Mouse (Mus musculus): ENCODE results near the gene Agrp.
"Not testable (repeated sequence)": the region's sequence is repeated elsewhere in the genome, so short reads cannot be mapped to it uniquely, and the experiment has no call there.

Gene Agrp

DNA sequence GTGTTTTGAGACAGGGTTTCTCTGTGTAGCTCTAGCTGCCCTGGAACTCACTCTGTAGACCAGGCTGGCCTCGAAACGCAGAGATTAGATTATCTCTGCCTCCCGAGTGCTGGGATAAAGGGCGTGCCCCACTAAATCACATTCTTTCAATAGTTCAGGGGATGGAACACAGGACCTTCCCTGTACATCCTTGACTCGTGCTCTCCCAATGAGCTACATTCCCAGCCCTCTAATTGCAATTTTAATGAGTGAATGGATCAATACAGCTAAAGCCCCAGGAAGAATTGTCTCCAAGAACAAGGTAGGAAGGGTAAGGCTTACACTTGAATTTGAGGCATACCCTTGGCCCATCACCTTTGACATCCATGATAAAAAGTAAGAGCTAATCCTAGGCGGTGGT is 38.4 kb downstream of the Agrp start:
- DNase-seq (ENCODE audit: low read depth), result no peak

DNA sequence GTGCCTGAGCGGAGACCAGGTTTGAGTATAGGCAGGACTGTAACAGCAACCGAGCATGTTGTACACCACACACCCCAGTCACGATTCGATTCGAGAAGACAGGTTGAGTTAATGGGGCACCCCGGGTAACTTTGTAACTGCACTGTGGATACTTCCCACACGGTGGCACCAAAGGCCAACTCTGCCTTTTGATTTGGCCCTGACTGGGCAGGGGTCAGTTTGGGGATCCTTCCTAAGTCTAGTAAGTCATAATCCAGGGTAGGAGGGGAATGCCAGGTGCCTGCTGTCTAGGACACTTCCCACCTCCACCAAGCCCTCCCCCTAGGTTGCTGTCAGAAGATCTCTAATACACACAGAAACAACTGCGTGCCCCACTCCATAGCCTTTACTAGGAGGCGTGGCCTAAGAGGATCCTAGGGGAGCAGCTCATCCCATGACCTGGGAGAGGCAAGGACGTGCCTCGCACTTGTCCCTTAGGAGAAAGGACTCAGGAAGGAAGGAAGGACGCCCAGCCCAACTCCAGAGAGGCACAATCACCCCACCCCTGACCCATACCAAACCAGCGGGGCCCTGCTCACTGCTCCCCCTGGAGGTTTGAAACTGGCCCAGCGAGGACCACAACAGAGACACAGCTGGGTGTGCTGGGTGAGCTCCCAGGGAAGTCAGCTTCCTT is 40.7 kb downstream of the Agrp start:
- no peak for DNase-seq (ENCODE audit: low read depth)

DNA sequence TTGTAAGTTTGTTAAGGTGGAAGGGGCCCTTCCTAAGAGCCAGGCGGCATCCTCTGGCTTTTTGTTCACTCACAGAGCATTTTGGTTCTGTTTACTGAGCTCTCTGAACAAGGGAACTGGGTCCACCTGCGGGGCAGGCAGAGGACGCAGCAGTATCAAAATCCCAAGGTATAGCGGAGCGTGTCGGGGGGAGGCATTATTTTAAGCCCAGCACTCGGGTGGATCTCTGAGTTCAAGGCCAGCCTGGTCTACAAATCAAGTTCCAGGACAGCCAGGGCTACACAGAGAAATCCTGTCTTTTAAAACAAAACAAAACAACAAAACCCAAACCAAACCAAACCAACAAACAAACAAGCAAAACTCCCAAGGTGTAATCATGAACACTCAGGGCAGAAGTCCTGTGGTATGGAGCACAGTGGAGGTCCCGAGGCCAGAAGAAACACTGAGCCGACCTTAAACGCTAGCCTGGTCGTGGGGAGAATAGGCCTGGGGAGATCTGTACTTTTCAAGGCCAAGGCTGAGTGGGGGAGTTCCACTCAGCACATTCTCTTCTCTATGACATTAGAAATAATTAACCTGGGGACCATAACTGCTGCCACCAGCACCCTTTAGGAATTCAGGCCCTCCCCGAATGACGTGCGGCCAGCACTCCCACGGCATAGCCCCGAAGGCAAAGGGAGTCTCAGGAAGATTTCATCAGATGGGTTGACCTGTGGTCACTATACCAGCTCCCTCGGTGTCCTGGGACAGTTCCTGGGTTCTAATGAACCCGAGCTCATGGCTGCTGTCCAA is 42.5 kb downstream of the Agrp start:
- DNase-seq (ENCODE audit: low read depth), result no peak

DNA sequence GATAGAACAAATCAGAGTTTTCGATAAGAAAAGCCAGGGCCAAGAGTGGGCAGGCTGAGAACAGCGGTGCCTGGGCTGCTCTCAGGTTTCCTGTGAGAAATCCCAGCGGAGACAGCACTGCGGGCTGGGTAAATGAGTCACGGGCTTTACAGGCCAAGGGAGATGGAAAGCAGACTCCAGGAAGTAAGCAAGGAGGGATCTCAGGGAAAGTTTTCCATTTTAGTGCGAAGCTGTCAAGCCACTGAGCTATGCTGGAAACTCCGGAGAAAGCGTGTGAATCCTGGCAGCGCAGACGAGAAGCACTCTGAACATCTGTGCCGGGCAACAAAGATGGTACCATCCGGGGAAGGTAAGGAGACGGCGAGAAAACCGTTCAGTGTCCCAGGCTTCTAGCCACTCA is 43.3 kb downstream of the Agrp start:
- DNase-seq (ENCODE audit: low read depth), result peak; percentile 93

DNA sequence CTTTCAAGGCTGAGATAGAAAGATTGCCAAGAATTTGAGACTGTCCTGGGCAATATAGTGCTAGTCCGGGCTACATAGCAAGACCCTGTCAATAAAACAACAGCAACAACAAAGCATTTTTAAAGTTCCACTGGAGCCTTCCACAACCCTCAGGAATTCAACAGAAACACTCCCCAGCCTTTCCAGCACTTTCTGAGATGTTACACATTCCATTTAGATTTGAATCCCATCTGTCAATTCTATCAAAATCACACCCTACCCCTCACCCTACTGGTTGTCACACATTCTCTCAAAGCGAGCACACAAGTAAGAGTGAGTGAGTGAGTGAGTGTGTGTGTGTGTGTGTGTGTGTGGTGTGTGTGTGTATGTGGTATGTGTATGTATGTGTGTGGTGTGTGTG is 44.8 kb downstream of the Agrp start:
- no peak for DNase-seq (ENCODE audit: low read depth)

DNA sequence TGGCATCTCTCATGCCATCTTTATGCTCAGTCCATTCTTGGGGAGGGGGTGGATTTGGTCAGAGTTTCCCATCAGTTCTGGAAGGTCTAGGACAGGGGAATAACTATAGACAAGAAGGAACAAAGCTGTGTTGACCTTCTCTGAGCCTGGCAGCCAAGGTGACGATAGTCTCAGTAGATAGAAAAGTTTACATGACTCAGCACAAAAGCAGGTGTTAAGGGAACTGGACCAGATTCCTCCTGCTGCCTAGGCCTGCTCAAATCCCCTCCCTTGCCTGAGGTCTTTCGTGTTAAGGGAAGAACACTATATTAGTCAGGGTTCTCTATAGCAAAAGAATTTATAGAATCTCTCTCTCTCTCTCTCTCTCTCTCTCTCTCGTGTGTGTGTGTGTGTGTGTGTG is 57.5 kb downstream of the Agrp start:
- no peak for DNase-seq (ENCODE audit: low read depth)

DNA sequence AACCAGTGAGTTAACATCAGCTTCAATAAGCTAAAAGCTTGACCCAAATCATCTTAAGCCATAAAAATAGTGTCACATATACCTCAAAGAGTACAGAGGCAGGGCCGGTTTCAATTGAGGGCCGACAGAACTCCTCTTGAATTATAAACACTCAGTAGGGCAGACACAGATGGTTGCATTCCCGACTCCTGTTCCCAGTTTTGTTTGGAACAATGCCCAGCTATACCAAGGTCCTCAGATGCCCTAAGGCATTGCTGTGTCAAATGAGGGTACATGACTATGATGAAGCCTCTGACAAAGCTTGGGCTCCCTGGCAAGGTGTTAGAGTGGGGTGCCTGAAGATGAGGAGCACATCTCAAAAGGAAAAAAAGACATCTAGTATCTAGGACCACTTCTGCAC is 61.7 kb downstream of the Agrp start:
- DNase-seq (ENCODE audit: low read depth), result no peak

DNA sequence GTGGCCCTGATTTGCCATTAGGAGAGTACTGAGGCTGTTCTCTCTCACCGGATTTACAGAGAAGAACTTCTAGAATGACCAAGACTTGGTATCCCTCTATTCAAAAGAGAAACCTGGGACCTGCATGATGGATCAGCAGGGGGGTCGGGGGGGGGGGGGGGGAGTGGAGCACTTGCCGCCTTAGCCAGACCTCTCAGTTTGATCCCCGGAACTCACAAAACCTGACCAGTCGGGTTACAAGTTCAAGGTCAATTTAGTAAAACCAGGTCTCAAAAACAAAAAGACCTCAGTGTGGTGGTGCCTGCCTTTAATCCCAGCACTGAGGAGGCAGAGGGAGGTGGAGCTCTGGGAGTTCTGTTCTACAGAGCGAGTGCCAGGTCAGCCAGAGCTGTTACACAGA is 62.5 kb downstream of the Agrp start:
- no peak for DNase-seq (ENCODE audit: low read depth)

DNA sequence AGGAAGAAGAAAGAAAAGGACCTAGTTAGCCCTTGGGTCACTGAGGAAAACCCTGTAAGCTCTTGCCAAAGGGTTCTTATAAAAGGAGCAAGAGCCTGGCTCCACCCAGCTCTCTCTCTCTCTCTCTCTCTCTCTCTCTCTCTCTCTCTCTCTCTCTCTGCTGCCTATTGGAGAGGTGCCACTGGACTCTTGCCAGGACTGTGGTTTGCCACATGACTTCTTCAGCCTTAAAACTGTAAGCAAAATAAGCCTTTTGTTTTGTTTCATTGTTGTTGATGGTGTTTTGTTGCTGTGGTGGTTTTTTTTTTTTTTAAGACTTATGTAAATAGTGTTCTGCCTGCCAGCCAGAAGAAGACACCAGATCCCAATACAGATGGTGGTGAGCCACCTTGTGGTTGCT is 63.8 kb downstream of the Agrp start:
- DNase-seq (ENCODE audit: low read depth), result peak; percentile 65

DNA sequence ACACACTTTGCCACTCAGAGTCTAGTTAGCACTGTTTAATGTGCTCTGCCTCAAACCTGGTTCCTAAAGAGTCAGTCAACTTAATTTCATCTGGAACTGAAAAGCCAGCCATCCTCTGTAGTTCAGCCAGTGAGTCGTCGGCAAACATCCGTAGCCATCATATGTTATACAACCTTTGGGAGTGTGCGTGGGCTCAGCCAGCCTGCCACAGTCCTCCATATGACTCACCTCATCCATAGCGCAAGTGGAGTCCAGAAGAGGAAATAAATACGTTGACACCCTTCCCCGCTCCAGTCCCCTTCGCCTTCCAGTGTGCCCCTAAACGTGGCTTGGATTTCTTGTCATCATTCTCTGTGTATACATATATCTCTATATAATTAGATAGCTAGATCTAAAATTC is 65.4 kb downstream of the Agrp start:
- DNase-seq (ENCODE audit: low read depth), result no peak

DNA sequence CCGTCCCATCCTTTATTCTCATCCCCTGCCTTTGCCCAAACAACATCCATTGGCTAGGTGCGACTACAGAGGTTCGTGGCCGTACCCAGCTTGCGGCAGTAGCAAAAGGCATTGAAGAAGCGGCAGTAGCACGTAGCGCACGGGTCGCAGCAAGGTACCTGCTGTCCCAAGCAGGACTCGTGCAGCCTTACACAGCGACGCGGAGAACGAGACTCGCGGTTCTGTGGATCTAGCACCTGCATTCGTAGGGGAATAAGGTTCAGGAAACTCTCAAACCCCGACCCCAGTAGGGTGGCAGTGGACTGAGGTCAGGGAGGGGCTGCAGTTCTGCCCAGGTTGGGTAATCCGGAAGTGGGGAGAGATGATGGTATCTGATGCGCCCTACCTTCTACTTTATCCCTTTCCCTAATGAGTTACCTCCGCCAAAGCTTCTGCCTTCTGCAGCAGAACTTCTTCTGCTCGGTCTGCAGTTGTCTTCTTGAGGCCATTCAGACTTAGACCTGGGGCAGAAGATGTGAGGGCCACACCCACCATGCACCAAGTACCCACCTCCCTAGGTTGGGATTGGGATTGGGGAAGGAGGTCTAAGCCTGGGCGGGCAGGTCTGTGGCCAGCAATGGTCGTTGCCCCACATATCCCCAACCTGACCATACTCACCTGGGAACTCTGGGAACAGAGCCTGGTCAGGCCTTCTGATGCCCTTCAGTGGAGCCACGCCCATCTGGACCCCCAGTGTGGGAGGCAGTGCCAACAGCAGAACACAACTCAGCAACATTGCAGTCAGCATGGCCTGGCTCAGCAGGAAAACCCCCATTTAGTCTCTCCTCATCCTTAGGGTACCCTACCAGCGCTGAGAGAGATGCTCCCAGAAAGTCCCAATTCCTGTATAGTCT is 70.2 kb downstream of the Agrp start:
- no peak for DNase-seq (ENCODE audit: low read depth)

DNA sequence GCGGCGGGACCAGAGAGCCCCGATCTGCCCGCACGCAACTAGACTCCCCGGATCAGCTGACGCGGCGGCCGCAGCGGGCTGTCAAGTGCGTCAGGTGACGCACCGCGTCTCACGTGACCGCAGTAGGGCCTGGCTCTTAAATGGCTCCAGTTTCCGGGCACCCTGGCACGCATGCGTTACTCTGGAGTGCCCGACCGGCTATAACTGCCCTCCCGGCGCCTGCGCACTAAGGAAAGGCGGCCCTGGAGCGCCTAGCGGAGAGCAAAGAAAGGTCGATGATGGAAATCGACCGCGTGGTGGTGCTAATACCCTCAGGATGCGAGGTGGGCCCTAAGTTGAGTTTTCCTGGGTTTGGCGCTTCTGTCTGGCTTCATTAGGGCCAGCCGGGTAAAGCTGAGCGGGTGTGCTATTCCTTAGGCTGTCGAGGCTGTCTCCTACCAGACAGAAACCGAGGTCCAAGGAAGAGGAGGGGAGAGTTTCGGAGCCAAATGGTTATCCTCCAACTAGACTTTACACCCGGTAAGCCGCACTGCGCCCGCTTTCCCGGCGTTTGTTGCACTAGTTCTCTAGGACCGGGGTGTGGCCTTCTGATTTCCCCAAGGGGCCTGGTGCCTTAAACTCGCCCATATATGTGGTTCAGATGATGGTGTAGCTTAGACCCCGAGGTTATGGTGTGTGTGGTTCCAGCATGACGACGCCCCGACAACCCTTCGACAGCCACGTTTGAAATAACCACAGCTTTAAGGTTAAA is 71.1 kb downstream of the Agrp start, which contains the start of gene Atp6v0d1:
Atp6v0d1 (minus strand) TSS at position 96 of the 751 bp plus-strand sequence.
- DNase-seq (ENCODE audit: low read depth), result peak; percentile 99

DNA sequence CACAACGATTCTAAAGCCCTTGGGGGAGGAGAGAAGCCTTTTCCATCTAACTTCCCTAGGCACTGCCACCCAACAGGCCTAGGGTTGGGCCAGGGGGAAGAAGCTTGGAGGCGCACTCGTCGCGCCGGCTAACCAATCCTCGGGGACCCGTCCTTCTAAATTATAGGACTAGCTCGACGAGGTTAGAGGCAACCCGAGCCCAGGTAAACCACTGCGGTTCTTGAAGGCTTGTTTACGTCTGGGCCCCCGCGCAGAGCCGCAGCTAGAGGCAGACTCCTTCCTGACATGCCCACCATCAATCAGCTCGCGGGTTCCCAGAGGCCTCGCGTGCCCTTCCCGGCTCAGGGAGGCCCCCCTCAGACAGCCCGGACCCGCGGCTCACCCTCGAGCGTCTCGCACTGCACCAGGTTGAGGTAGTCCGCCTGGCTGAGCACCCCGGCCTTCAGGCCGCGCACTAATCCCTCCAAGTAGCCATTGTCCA is 71.8 kb downstream of the Agrp start:
- no peak for DNase-seq (ENCODE audit: low read depth)

DNA sequence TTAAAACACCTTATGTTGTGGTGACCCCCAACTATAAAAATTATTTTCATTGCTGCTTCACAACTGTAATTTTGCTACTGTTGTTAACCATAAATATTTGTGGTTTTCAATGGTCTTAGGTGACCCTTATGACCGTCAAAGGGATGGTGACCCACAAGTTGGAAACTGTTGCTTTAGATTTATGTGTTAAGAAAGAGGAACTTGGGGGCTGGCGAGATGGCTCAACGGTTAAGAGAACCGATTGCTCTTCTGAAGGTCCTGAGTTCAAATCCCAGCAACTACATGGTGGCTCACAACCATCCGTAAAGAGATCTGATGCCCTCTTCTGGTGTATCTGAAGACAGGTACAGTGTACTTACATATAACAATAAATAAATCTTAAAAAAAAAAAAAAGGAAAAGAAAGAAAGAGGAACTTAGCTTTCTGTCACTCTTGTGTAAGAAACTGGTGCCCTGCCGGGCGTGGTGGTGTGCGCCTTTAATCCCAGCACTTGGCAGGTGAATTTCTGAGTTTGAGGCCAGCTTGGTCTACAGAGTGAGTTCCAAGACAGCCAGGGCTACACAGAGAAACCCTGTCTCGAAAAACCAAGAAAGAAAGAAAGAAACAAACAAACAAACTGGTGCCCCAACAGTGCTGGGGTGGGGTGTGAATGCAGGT is 72.5 kb downstream of the Agrp start:
- DNase-seq (ENCODE audit: low read depth), result not testable (repeated sequence)

DNA sequence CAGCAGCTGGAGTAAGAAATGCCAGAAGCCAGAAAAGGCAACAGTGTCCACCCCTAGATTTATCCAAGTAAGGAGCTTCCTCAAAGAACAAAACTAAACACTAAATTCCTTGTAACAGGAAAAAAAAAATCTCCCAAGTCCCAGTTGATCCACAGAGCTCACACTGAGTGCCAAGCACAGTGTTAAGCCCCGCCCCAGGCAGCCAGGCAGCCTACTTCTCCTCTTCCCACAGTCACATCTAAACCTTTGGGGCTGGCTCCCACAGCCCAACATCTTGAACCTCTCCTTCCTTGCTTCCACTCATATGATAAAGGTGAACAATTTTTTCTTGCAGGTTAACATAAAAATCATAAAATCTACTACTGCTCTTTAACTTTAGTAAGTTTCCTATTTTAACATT is 73.3 kb downstream of the Agrp start:
- DNase-seq (ENCODE audit: low read depth), result no peak

DNA sequence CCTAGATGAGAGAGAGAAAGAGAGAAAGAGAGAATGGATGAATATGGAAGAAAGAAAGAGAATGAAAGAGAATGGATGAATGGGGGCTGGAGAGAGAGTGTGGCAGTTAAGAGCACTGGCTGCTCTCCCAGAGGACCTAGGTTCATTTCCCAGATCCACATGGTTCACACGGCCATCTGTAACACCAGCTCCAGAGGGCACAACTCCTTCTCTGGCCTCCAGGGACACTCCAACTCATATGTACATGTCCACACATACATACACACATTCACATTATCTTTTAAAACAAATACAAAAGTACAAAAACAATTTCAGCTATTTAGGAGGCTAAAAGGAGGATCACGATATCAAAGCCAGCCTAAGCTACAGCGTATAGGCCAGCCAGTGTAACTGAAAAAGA is 74.3 kb downstream of the Agrp start:
- no peak for DNase-seq (ENCODE audit: low read depth)

DNA sequence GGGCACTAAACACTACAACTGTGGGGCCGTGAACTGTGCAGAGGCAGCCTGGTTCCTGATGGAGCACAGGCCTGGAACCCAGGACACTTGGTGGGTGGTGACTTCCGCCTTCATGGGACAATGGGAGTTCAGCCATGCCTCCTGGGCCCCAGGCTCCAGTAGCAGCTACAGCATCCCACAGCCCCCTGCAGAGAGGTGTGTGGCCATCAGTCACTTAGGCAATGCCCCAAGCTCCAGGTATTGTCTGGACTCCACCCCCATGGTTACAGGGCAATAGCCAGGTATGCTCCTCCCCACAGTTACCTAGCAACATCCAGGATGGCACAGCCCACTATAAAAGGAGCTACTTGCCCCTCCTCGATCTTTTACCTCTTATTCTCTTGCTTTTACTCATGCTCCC is 82.0 kb downstream of the Agrp start:
- no peak for DNase-seq (ENCODE audit: low read depth)

DNA sequence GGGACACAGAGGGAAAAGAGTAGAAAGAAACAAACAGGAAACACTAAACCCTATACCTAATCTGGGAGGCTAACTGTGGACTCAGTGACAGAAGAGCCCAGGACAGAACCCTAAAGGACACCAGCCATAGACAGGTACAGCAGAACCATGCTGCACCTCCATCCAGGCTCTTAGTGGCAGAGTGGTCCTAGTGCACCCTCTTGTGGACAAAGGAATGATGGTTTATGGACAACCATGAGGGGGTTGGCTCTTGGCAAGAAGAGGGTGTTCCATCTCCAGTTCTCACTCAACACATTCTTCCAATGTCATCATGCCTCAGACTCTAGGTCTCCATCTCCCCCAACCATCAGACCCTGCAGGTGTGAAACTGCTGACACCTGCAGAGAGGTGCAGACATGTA is 83.1 kb downstream of the Agrp start:
- DNase-seq (ENCODE audit: low read depth), result peak; percentile 46

DNA sequence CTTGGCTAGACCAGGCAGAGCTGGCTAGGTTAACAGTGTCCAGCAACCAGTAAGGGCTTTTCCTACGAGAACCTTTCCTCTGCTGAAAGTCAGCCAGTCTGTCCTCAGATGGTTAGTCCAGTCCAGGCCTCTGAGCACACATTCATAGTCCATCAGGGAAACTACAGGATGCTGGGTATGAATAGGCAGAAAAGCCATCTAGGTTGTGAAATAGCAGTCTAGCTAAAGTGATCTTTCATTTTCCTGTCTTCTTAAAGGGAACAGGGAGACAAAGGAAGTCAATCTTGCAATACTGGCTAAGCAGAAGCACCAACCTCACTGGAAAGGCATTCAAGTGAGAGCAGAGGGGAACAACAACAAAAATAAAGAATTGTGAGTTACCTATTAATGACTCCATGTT is 84.4 kb downstream of the Agrp start:
- DNase-seq (ENCODE audit: low read depth), result peak; percentile 53

DNA sequence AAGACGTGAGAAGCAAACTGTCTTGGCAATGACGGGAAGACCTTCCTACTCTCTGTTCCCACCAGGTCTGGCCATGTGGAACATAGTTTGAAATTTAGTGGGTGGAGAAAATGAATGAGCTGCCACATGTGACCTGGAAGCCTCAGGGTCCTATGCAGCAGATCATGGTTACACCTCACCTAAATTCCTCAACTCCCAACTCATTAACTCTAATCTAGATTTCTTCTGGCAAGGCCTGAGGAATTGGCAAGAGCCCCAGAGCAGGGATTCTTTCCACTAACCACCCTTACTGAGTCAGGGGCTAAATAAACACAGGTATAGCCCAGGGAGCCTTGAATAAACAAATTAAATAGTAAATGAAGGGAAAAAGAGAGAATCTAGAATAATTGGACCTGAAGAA is 85.2 kb downstream of the Agrp start:
- no peak for DNase-seq (ENCODE audit: low read depth)

DNA sequence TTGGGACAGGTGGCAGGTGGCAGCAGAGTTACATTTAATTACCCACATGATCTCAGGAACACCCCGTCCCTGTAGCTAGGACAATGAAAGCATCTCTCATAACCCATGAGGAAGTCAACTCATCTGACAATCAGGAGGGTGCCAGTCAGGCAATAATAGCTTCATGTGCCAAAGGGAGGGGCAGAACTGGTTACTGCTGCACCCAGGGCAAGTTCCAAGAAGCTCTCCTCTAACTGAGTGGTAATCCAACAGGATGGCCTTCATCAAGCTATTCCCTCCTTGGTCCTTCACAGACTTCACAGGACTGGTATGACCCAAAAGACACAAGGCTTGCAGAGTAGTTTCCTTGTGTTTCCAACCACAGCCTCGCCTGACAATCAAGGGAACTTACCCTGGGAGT is 87.1 kb downstream of the Agrp start:
- no peak for DNase-seq (ENCODE audit: low read depth)
